Mouse (Mus musculus) liver, embryonic 13.5 days (tissue): ENCODE results near the gene Fbxo41. TPM values are rescaled to one million over a fixed set of nuclear protein-coding genes. Genes with fewer than 3 reads are reported as not detected.

Experiments used
- ATAC-seq: fragments of 200-750 bp; cut with Nextera tagmentation; 2 replicates; pipeline ENCODE4 v1.8.0; 2017; ENCODE audit warnings: low read depth, mild to moderate bottlenecking, moderate number of reproducible peaks, moderate library complexity
- DNase-seq: peaks from one replicate; pipeline ENCODE4 v3.0.0; 2022
- H3K27ac ChIP-seq: fragments of 300-500 bp; sonication (generic); 2 replicates; pipeline ENCODE4 v1.5.1; 2015; ENCODE audit warnings: moderate library complexity, mild to moderate bottlenecking, inconsistent platforms
- H3K27me3 ChIP-seq: fragments of 300-500 bp; sonication (generic); 2 replicates; pipeline ENCODE4 v1.6.1; 2015; ENCODE audit warnings: mild to moderate bottlenecking, inconsistent platforms
- H3K36me3 ChIP-seq: fragments of 300-500 bp; sonication (generic); 2 replicates; pipeline ENCODE4 v1.6.1; 2015; ENCODE audit warnings: mild to moderate bottlenecking, inconsistent platforms
- H3K4me1 ChIP-seq: fragments of 300-500 bp; sonication (generic); replicated peaks from 2 replicates; pipeline ENCODE4 v1.6.1; 2015; ENCODE audit warnings: inconsistent platforms
- H3K4me2 ChIP-seq: fragments of 300-500 bp; sonication (generic); 2 replicates; pipeline ENCODE4 v1.6.1; 2015; ENCODE audit warnings: inconsistent platforms, mild to moderate bottlenecking, moderate library complexity
- H3K4me3 ChIP-seq: fragments of 300-500 bp; sonication (generic); replicated peaks from 2 replicates; pipeline ENCODE4 v1.5.1; 2015; ENCODE audit warnings: mild to moderate bottlenecking, inconsistent platforms
- H3K9ac ChIP-seq: fragments of 300-500 bp; sonication (generic); 2 replicates; pipeline ENCODE4 v1.6.1; 2015; ENCODE audit warnings: mild to moderate bottlenecking, inconsistent platforms
- H3K9me3 ChIP-seq: fragments of 300-500 bp; sonication (generic); replicated peaks from 2 replicates; pipeline ENCODE4 v1.6.1; 2016; ENCODE audit warnings: inconsistent platforms
- WGBS: fragments of 180-500 bp; shearing (Covaris S2); methylation state at CpG from one replicate; pipeline ENCODE4 v1.1.7; 2015; ENCODE audit not compliant: insufficient replicate concordance; 5-methylcytosine and 5-hydroxymethylcytosine counted together
- polyA plus RNA-seq: library from polyadenylated mRNA; unstranded; fragments of >200 nt; fragmentation: Nextera tagmentation; extraction: Ambion mirVana; gene quantifications from 2 replicates; pipeline ENCODE4 v1.2.1, GENCODE M21; 2015

The Fbxo41 gene
- polyA plus RNA-seq, 1 experiment from 2014 or later, result not detected

- Histone ChIP-seq H3K36me3 (no peaks in the 10 kb centered on the region), H3K27ac (no peak overlapping the region), H3K4me3 (no peak overlapping the region), H3K9ac (no peak overlapping the region), H3K4me2 (no peak overlapping the region), H3K27me3 (peaks cover 23% of the 10 kb centered on the region), H3K4me1 (no peaks in the 10 kb centered on the region), H3K9me3 (no peaks in the 10 kb centered on the region)
- ATAC-seq (no peak), DNase-seq (no peak)
- WGBS, result 51% methylated on average over 3 of the region's 3 CpGs
These were observed 13.1 kb downstream of the Fbxo41 start for GRCm38 (mm10) chr6:85489717-85490116.

GRCm38 (mm10) chr6:85488510-85488909 lies 14.3 kb downstream of the Fbxo41 start:
- no peak overlapping the region for H3K27ac ChIP-seq
- no peak overlapping the region for H3K4me3 ChIP-seq
- peaks cover 4% of the 10 kb centered on the region; the same call in 1 of the 2 replicates for H3K4me1 ChIP-seq
- no peak for ATAC-seq
- no peak for DNase-seq
- H3K27me3 ChIP-seq, result peaks cover 35% of the 10 kb centered on the region
- no peaks in the 10 kb centered on the region for H3K36me3 ChIP-seq
- no peak overlapping the region for H3K9ac ChIP-seq
- WGBS, result 65% methylated on average over 4 of the region's 4 CpGs
- H3K9me3 ChIP-seq, result no peaks in the 10 kb centered on the region
- no peak overlapping the region for H3K4me2 ChIP-seq

GRCm38 (mm10) chr6:85485738-85486137 lies 17.1 kb downstream of the Fbxo41 start:
- peaks cover 57% of the 10 kb centered on the region for H3K27me3 ChIP-seq
- no peak for ATAC-seq
- WGBS, result 56% methylated on average over 2 of the region's 2 CpGs

GRCm38 (mm10) chr6:85483843-85484721 lies 18.7 kb downstream of the Fbxo41 start:
- Histone ChIP-seq H3K9ac (no peak overlapping the region), H3K27ac (no peak overlapping the region), H3K27me3 (peaks cover 66% of the 10 kb centered on the region), H3K4me2 (peak overlapping the region; percentile 30), H3K4me3 (peak overlapping the region; percentile 14; the same call in 1 of the 2 replicates), H3K36me3 (no peaks in the 10 kb centered on the region), H3K9me3 (no peaks in the 10 kb centered on the region; the same call in 1 of the 2 replicates), H3K4me1 (peaks cover 4% of the 10 kb centered on the region; the same call in 1 of the 2 replicates)
- ATAC-seq (no peak), DNase-seq (no peak)
- WGBS, result 6% methylated on average over 88 of the region's 92 CpGs

More at GRCm38 (mm10) chr6:85485738-85486137, 17.1 kb downstream of the Fbxo41 start:
- H3K4me2 ChIP-seq, result no peak overlapping the region
- no peak overlapping the region for H3K27ac ChIP-seq
- no peaks in the 10 kb centered on the region; the same call in 1 of the 2 replicates for H3K9me3 ChIP-seq
- H3K36me3 ChIP-seq, result no peaks in the 10 kb centered on the region
- DNase-seq, result no peak
- H3K4me1 ChIP-seq, result peaks cover 4% of the 10 kb centered on the region; the same call in 1 of the 2 replicates
- H3K4me3 ChIP-seq, result no peak overlapping the region
- no peak overlapping the region for H3K9ac ChIP-seq

GRCm38 (mm10) chr6:85480685-85481084 lies 22.1 kb downstream of the Fbxo41 start:
- H3K4me1 ChIP-seq, result peaks cover 4% of the 10 kb centered on the region; the same call in 1 of the 2 replicates
- DNase-seq, result no peak
- H3K27ac ChIP-seq, result no peak overlapping the region
- 59% methylated on average over 16 of the region's 16 CpGs for WGBS
- H3K9me3 ChIP-seq, result no peaks in the 10 kb centered on the region; the same call in 1 of the 2 replicates
- no peak for ATAC-seq
- no peaks in the 10 kb centered on the region for H3K36me3 ChIP-seq
- H3K27me3 ChIP-seq, result peaks cover 70% of the 10 kb centered on the region
- H3K9ac ChIP-seq, result no peak overlapping the region
- H3K4me2 ChIP-seq, result no peak overlapping the region
- H3K4me3 ChIP-seq, result no peak overlapping the region

- Histone ChIP-seq H3K27ac (no peak overlapping the region), H3K4me1 (peaks cover 4% of the 10 kb centered on the region; the same call in 1 of the 2 replicates), H3K9me3 (no peaks in the 10 kb centered on the region; the same call in 1 of the 2 replicates), H3K36me3 (no peaks in the 10 kb centered on the region), H3K4me3 (no peak overlapping the region), H3K27me3 (peaks cover 66% of the 10 kb centered on the region), H3K9ac (no peak overlapping the region), H3K4me2 (no peak overlapping the region)
- 70% methylated on average over 5 of the region's 5 CpGs for WGBS
- DNase-seq, result no peak
- ATAC-seq, result no peak
These were observed 22.8 kb downstream of the Fbxo41 start for GRCm38 (mm10) chr6:85479979-85480378.

GRCm38 (mm10) chr6:85478416-85478815 lies 24.4 kb downstream of the Fbxo41 start:
- 33% methylated on average over 14 of the region's 14 CpGs for WGBS
- H3K4me3 ChIP-seq, result no peak overlapping the region
- ATAC-seq, result no peak
- DNase-seq, result no peak
- no peak overlapping the region for H3K4me2 ChIP-seq
- no peaks in the 10 kb centered on the region for H3K36me3 ChIP-seq
- no peaks in the 10 kb centered on the region for H3K4me1 ChIP-seq
- H3K9me3 ChIP-seq, result no peaks in the 10 kb centered on the region; the same call in 1 of the 2 replicates
- H3K9ac ChIP-seq, result no peak overlapping the region
- peaks cover 53% of the 10 kb centered on the region for H3K27me3 ChIP-seq
- H3K27ac ChIP-seq, result no peak overlapping the region

- H3K9me3 ChIP-seq, result no peaks in the 10 kb centered on the region; the same call in 1 of the 2 replicates
- H3K27me3 ChIP-seq, result peaks cover 48% of the 10 kb centered on the region
- peak; percentile 28 for DNase-seq
- WGBS, result 25% methylated on average over 10 of the region's 10 CpGs
- no peaks in the 10 kb centered on the region for H3K4me1 ChIP-seq
- H3K36me3 ChIP-seq, result no peaks in the 10 kb centered on the region
- H3K4me2 ChIP-seq, result no peak overlapping the region
- no peak overlapping the region for H3K4me3 ChIP-seq
- H3K27ac ChIP-seq, result no peak overlapping the region
- no peak overlapping the region for H3K9ac ChIP-seq
- ATAC-seq, result peak; percentile 37
These were observed 25.4 kb downstream of the Fbxo41 start for GRCm38 (mm10) chr6:85477366-85477917.

GRCm38 (mm10) chr6:85475581-85475980 lies 27.2 kb downstream of the Fbxo41 start:
- DNase-seq, result no peak
- H3K9me3 ChIP-seq, result no peaks in the 10 kb centered on the region
- no peaks in the 10 kb centered on the region for H3K36me3 ChIP-seq
- H3K4me3 ChIP-seq, result no peak overlapping the region
- no peak overlapping the region for H3K9ac ChIP-seq
- H3K4me1 ChIP-seq, result no peaks in the 10 kb centered on the region
- H3K27me3 ChIP-seq, result peaks cover 34% of the 10 kb centered on the region
- ATAC-seq, result no peak
- H3K27ac ChIP-seq, result no peak overlapping the region
- WGBS, result 55% methylated on average over 3 of the region's 3 CpGs
- H3K4me2 ChIP-seq, result no peak overlapping the region

GRCm38 (mm10) chr6:85472542-85472941 lies 30.3 kb downstream of the Fbxo41 start:
- ATAC-seq, result no peak
- 47% methylated on average over 5 of the region's 5 CpGs for WGBS

GRCm38 (mm10) chr6:85471962-85472361 lies 30.8 kb downstream of the Fbxo41 start:
- ATAC-seq, result no peak
- Histone ChIP-seq H3K4me1 (no peaks in the 10 kb centered on the region), H3K9ac (no peak overlapping the region), H3K27me3 (0 out of 2 replicates have a peak, but pooled peaks cover 9% of the 10 kb centered on the region), H3K9me3 (no peaks in the 10 kb centered on the region), H3K27ac (no peak overlapping the region), H3K4me2 (no peak overlapping the region), H3K4me3 (no peak overlapping the region), H3K36me3 (peaks cover 30% of the 10 kb centered on the region)
- 58% methylated on average over 8 of the region's 8 CpGs for WGBS
- DNase-seq, result no peak

More at GRCm38 (mm10) chr6:85472542-85472941, 30.3 kb downstream of the Fbxo41 start:
- Histone ChIP-seq H3K36me3 (peaks cover 24% of the 10 kb centered on the region), H3K27me3 (0 out of 2 replicates have a peak, but pooled peaks cover 13% of the 10 kb centered on the region), H3K4me1 (no peaks in the 10 kb centered on the region), H3K27ac (no peak overlapping the region), H3K9me3 (no peaks in the 10 kb centered on the region), H3K4me2 (no peak overlapping the region), H3K4me3 (no peak overlapping the region), H3K9ac (no peak overlapping the region)
- no peak for DNase-seq
